Mouse (Mus musculus) ES-E14 (cell line): ENCODE measurements around the gene Rasgrf2.

Experiments used
- CHD2 ChIP-seq: IDR thresholded peaks from 2 replicates; pipeline ENCODE4 v1.6.1; 2014; ENCODE audit warnings: mild to moderate bottlenecking, low read depth, low read length, inconsistent platforms
- HCFC1 ChIP-seq: IDR thresholded peaks from 2 replicates; pipeline ENCODE4 v1.6.1; 2012; ENCODE audit warnings: low read length, inconsistent platforms, borderline replicate concordance; ENCODE audit not compliant: insufficient read depth
- MAFK ChIP-seq: IDR thresholded peaks from 2 replicates; pipeline ENCODE4 v1.6.1; 2014; ENCODE audit warnings: mild to moderate bottlenecking, low read depth, low read length, inconsistent platforms; ENCODE audit not compliant: insufficient read depth
- ZC3H11A ChIP-seq: IDR thresholded peaks from 2 replicates; pipeline ENCODE4 v1.6.1; 2012; ENCODE audit warnings: low read depth, mild to moderate bottlenecking, inconsistent platforms, low read length, borderline replicate concordance
- ZNF384 ChIP-seq: IDR thresholded peaks from 2 replicates; pipeline ENCODE4 v1.6.1; 2012; ENCODE audit warnings: low read depth, low read length, inconsistent platforms

DNA sequence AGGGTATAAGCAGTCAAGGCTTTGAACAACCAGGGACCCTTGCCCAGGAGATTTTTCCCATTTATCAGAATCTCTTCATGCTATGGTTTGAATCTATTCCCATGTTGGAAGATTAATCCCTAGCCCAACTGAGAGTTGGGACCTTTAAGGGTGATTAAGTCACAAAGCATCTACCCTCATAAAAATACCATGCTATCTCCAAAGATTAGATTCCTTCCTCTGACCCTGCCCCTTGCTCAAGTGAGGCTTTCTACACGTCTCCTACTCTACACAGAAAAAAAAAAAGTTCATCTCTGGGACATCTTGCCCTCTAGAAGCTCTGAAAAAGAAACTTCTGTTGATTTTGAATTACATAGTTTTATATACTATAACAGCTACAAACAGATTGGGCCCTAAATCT is 154.5 kb downstream of the Rasgrf2 start:
- TF ChIP-seq ZC3H11A (no peak), HCFC1 (no peak), MAFK (no peak), CHD2 (no peak), ZNF384 (no peak)
